Mouse (Mus musculus) lung, embryonic 16.5 days (tissue): ENCODE measurements around the gene Idh3a. TPM values are rescaled to one million over a fixed set of nuclear protein-coding genes. Genes with fewer than 3 reads are reported as not detected.

Experiments used
- ATAC-seq: fragments of 200-750 bp; cut with Nextera tagmentation; 2 replicates; pipeline ENCODE4 v1.8.0; 2017; ENCODE audit warnings: low read depth, mild to moderate bottlenecking, moderate library complexity
- H3K27ac ChIP-seq: fragments of 300-500 bp; sonication (generic); 2 replicates; pipeline ENCODE4 v1.5.1; 2014; ENCODE audit warnings: mild to moderate bottlenecking, control low read depth, low read length
- H3K27me3 ChIP-seq: fragments of 300-500 bp; sonication (generic); 2 replicates; pipeline ENCODE4 v1.6.1; 2014; ENCODE audit warnings: low read depth, low read length, mixed read lengths; ENCODE audit not compliant: control insufficient read depth, insufficient read depth
- H3K36me3 ChIP-seq: fragments of 300-500 bp; sonication (generic); 2 replicates; pipeline ENCODE4 v1.6.1; 2014; ENCODE audit warnings: low read length; ENCODE audit not compliant: control insufficient read depth, insufficient read depth
- H3K4me1 ChIP-seq: fragments of 300-500 bp; sonication (generic); replicated peaks from 2 replicates; pipeline ENCODE4 v1.6.1; 2014; ENCODE audit warnings: low read length, mixed read lengths; ENCODE audit not compliant: control insufficient read depth, insufficient read depth
- H3K4me2 ChIP-seq: fragments of 300-500 bp; sonication (generic); 2 replicates; pipeline ENCODE4 v1.6.1; 2014; ENCODE audit warnings: low read depth, low read length, control low read depth
- H3K4me3 ChIP-seq: fragments of 300-500 bp; sonication (generic); 2 replicates; pipeline ENCODE4 v1.5.1; 2014; ENCODE audit warnings: mild to moderate bottlenecking, low read length, control low read depth
- H3K9ac ChIP-seq: fragments of 300-500 bp; sonication (generic); 2 replicates; pipeline ENCODE4 v1.6.1; 2014; ENCODE audit warnings: low read length, control low read depth
- H3K9me3 ChIP-seq: fragments of 300-500 bp; sonication (generic); 2 replicates; pipeline ENCODE4 v1.6.1; 2016; ENCODE audit warnings: low read length; ENCODE audit not compliant: control insufficient read depth
- WGBS: fragments of 180-500 bp; shearing (Covaris S2); extraction: QIAGEN DNeasy Blood & Tissue Kit; methylation state at CpG from one replicate; pipeline ENCODE4 v1.1.7; 2014; 5-methylcytosine and 5-hydroxymethylcytosine counted together
- polyA plus RNA-seq: library from polyadenylated mRNA; unstranded; fragments of >200 nt; fragmentation: Nextera tagmentation; extraction: Ambion mirVana; gene quantifications from 2 replicates; pipeline ENCODE4 v1.2.1, GENCODE M21; 2015

Idh3a gene
- polyA plus RNA-seq, 1 experiment from 2014 or later: 100 TPM

- ATAC-seq: no peak
- WGBS: 83% methylated on average over 6 of the region's 6 CpGs
- no peaks in the 10 kb centered on the region for H3K36me3 ChIP-seq
- no peak overlapping the region for H3K4me3 ChIP-seq
- no peak overlapping the region for H3K9ac ChIP-seq
- no peaks in the 10 kb centered on the region for H3K9me3 ChIP-seq
- H3K4me1 ChIP-seq: no peaks in the 10 kb centered on the region
- H3K27me3 ChIP-seq: no peaks in the 10 kb centered on the region
- no peak overlapping the region for H3K27ac ChIP-seq
- no peak overlapping the region for H3K4me2 ChIP-seq
Observed at GRCm38 (mm10) chr9:54549433-54549832, 36.7 kb upstream of the Idh3a start.

- no peaks in the 10 kb centered on the region for H3K27me3 ChIP-seq
- no peaks in the 10 kb centered on the region for H3K9me3 ChIP-seq
- 24% methylated on average over 5 of the region's 5 CpGs for WGBS
- no peak; the same call in 1 of the 2 replicates for ATAC-seq
- H3K4me2 ChIP-seq: no peak overlapping the region
- H3K9ac ChIP-seq: no peak overlapping the region
- H3K4me3 ChIP-seq: no peak overlapping the region
- H3K4me1 ChIP-seq: no peaks in the 10 kb centered on the region
- H3K27ac ChIP-seq: no peak overlapping the region
- no peaks in the 10 kb centered on the region for H3K36me3 ChIP-seq
Observed at GRCm38 (mm10) chr9:54552409-54552808, 33.7 kb upstream of the Idh3a start.

- no peaks in the 10 kb centered on the region for H3K9me3 ChIP-seq
- no peaks in the 10 kb centered on the region for H3K36me3 ChIP-seq
- ATAC-seq: no peak
- no peaks in the 10 kb centered on the region; the same call in 1 of the 2 replicates for H3K4me1 ChIP-seq
- no peak overlapping the region for H3K4me3 ChIP-seq
- H3K27me3 ChIP-seq: peaks cover 2% of the 10 kb centered on the region; the same call in 1 of the 2 replicates
- WGBS: 69% methylated on average over 2 of the region's 2 CpGs
- no peak overlapping the region for H3K4me2 ChIP-seq
- H3K9ac ChIP-seq: no peak overlapping the region
- H3K27ac ChIP-seq: no peak overlapping the region
Observed at GRCm38 (mm10) chr9:54555044-54555443, 31.1 kb upstream of the Idh3a start.

- 70% methylated on average over 8 of the region's 8 CpGs for WGBS
- H3K36me3 ChIP-seq: no peaks in the 10 kb centered on the region
- no peak overlapping the region for H3K27ac ChIP-seq
- no peak for ATAC-seq
- no peak overlapping the region for H3K9ac ChIP-seq
- H3K27me3 ChIP-seq: peaks cover 2% of the 10 kb centered on the region; the same call in 1 of the 2 replicates
- H3K4me2 ChIP-seq: no peak overlapping the region
- H3K4me3 ChIP-seq: no peak overlapping the region
- no peaks in the 10 kb centered on the region; the same call in 1 of the 2 replicates for H3K4me1 ChIP-seq
- no peaks in the 10 kb centered on the region for H3K9me3 ChIP-seq
Observed at GRCm38 (mm10) chr9:54558731-54559130, 27.4 kb upstream of the Idh3a start.

GRCm38 (mm10) chr9:54559771-54560471 lies 26.2 kb upstream of the Idh3a start, which contains the start of gene Cib2:
Gene Cib2, minus strand, starts transcription at chr9:54560218.
- ATAC-seq: peak; percentile 99
- WGBS: under 1% methylated on average over 51 of the region's 54 CpGs
- Histone ChIP-seq H3K9me3 (no peaks in the 10 kb centered on the region), H3K4me1 (no peaks in the 10 kb centered on the region; the same call in 1 of the 2 replicates), H3K4me3 (peak within 1 kb of the TSS; percentile 65), H3K36me3 (no peaks in the 10 kb centered on the region), H3K4me2 (peak within 1 kb of the TSS; percentile 94), H3K27ac (no peak within 1 kb of the TSS), H3K27me3 (peaks cover 2% of the 10 kb centered on the region; the same call in 1 of the 2 replicates), H3K9ac (peak within 1 kb of the TSS; percentile 69)

- no peaks in the 10 kb centered on the region for H3K36me3 ChIP-seq
- H3K27me3 ChIP-seq: peaks cover 2% of the 10 kb centered on the region; the same call in 1 of the 2 replicates
- 88% methylated on average over 8 of the region's 8 CpGs for WGBS
- no peak overlapping the region for H3K27ac ChIP-seq
- no peak overlapping the region for H3K4me2 ChIP-seq
- ATAC-seq: no peak
- H3K4me1 ChIP-seq: no peaks in the 10 kb centered on the region; the same call in 1 of the 2 replicates
- no peak overlapping the region for H3K4me3 ChIP-seq
- no peak overlapping the region for H3K9ac ChIP-seq
- H3K9me3 ChIP-seq: no peaks in the 10 kb centered on the region
Observed at GRCm38 (mm10) chr9:54560831-54561601, 25.1 kb upstream of the Idh3a start.

GRCm38 (mm10) chr9:54566958-54567357 lies 19.2 kb upstream of the Idh3a start:
- no peak overlapping the region for H3K4me2 ChIP-seq
- no peak overlapping the region for H3K9ac ChIP-seq
- H3K27me3 ChIP-seq: no peaks in the 10 kb centered on the region
- H3K9me3 ChIP-seq: no peaks in the 10 kb centered on the region
- H3K4me3 ChIP-seq: no peak overlapping the region
- H3K36me3 ChIP-seq: no peaks in the 10 kb centered on the region
- no peaks in the 10 kb centered on the region for H3K4me1 ChIP-seq
- peak overlapping the region; percentile 74 for H3K27ac ChIP-seq
- 33% methylated on average over 4 of the region's 4 CpGs for WGBS
- ATAC-seq: peak; percentile 85

- H3K4me1 ChIP-seq: no peaks in the 10 kb centered on the region
- H3K27ac ChIP-seq: no peak overlapping the region
- H3K9ac ChIP-seq: no peak overlapping the region
- no peak for ATAC-seq
- no peaks in the 10 kb centered on the region for H3K9me3 ChIP-seq
- no peaks in the 10 kb centered on the region for H3K27me3 ChIP-seq
- no peaks in the 10 kb centered on the region for H3K36me3 ChIP-seq
- H3K4me2 ChIP-seq: no peak overlapping the region
- no peak overlapping the region for H3K4me3 ChIP-seq
- WGBS: 45% methylated on average over 2 of the region's 2 CpGs
Observed at GRCm38 (mm10) chr9:54568732-54569131, 17.4 kb upstream of the Idh3a start.

- Histone ChIP-seq H3K9me3 (no peaks in the 10 kb centered on the region), H3K9ac (no peak overlapping the region), H3K4me3 (no peak overlapping the region), H3K27me3 (no peaks in the 10 kb centered on the region), H3K4me1 (no peaks in the 10 kb centered on the region), H3K36me3 (no peaks in the 10 kb centered on the region), H3K4me2 (no peak overlapping the region), H3K27ac (no peak overlapping the region)
- no peak for ATAC-seq
- 30% methylated on average over 9 of the region's 9 CpGs for WGBS
Observed at GRCm38 (mm10) chr9:54571130-54571839, 14.8 kb upstream of the Idh3a start.
